Mouse (Mus musculus) brain, embryonic 14.5 days (tissue): ENCODE measurements at regions not wholly inside any gene's neighbourhood (a gene's known extent, or its start where the extent isn't known, plus 50 kb on each side); places are given as distances from the start of the nearest gene placed in this dataset.

Experiments
- CTCF ChIP-seq: fragments of 200-500 bp; IDR thresholded peaks from 2 replicates; pipeline ENCODE4 v1.5.1; 2012; ENCODE audit warnings: inconsistent platforms, mild to moderate bottlenecking, moderate library complexity, borderline replicate concordance; ENCODE audit not compliant: insufficient read depth, insufficient read length; ENCODE audit errors: extremely low read depth
- POLR2A ChIP-seq: fragments of 200-500 bp; IDR thresholded peaks from 2 replicates; pipeline ENCODE4 v1.6.1; 2012; ENCODE audit warnings: mild to moderate bottlenecking, inconsistent platforms, borderline replicate concordance; ENCODE audit not compliant: poor library complexity, insufficient read depth, insufficient read length, severe bottlenecking; ENCODE audit errors: extremely low read depth

GRCm38 (mm10) chr14:98895933-98896332 is 98.2 kb downstream of the Rpl36a-ps1 start:
- no peak for TF ChIP-seq CTCF
- no peak for TF ChIP-seq POLR2A
